Mouse (Mus musculus): ENCODE measurements around the gene Mrm2. TPM values are rescaled to one million over a fixed set of nuclear protein-coding genes. Genes with fewer than 3 reads are reported as not detected.

The Mrm2 gene
- polyA plus RNA-seq, 1 experiment from 2014 or later, result 12.4 TPM

DNA sequence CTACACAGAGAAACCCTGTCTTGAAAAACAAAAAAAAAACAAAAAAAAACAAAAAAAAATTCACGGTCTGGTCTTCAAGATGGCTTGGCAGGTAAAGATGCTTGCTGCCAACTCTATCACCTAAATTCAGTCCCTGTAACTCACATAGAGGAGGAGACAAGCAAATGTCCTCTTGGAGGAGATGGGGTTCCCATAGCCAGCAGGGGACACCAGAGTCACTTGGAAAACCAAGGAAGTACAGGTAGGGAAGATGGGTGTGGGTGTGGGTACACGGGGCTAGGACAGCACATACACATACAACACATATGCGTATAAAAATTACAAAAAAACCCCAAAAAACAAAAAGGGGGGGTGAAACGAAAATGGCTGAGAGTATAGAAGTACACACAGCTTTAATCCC is 11.2 kb upstream of the Mrm2 start:
- no peak overlapping the region for H3K27ac ChIP-seq
- H3K9me3 ChIP-seq (replicated peaks), result peaks cover 4% of the 10 kb centered on the region; the same call in 1 of the 2 replicates
- H3K27me3 ChIP-seq, result no peaks in the 10 kb centered on the region
- WGBS (ENCODE audit: insufficient replicate concordance), result 73% methylated on average over 4 of the region's 4 CpGs
- no peak overlapping the region for H3K4me3 ChIP-seq (replicated peaks)
- H3K36me3 ChIP-seq, result peaks cover 72% of the 10 kb centered on the region
- ATAC-seq (ENCODE audit: low read depth) (no peak), DNase-seq (no peak)
- H3K4me1 ChIP-seq (replicated peaks), result no peaks in the 10 kb centered on the region
- H3K4me2 ChIP-seq, result no peak overlapping the region
- H3K9ac ChIP-seq, result no peak overlapping the region

DNA sequence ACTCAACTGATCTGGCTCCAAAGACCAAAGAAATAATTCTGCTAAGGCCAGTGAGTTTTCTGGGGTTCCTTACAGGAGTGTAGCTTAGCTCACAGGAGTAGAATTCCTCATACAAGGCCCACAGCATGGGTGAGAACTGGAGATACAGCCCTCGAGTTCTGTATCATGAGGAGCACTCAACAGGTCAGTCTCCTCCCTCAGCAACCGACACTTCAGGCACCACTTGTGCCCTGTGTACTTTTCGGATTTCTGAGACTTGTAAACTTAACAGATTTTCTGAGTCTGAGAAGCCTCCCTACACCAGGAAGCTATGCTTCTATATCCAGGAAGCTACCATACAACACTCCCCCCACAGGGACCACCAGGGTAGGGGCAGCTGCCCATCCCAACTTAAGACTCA is 8.1 kb upstream of the Mrm2 start:
- Histone ChIP-seq H3K27me3 (no peaks in the 10 kb centered on the region), H3K4me3 (replicated peaks) (no peak overlapping the region), H3K4me2 (no peak overlapping the region), H3K9me3 (replicated peaks) (peaks cover 4% of the 10 kb centered on the region; the same call in 1 of the 2 replicates), H3K9ac (no peak overlapping the region), H3K27ac (no peak overlapping the region), H3K4me1 (replicated peaks) (no peaks in the 10 kb centered on the region), H3K36me3 (peaks cover 68% of the 10 kb centered on the region)
- no peak for ATAC-seq (ENCODE audit: low read depth)
- no peak for DNase-seq
- WGBS (ENCODE audit: insufficient replicate concordance), result 68% methylated on average over 3 of the region's 3 CpGs

DNA sequence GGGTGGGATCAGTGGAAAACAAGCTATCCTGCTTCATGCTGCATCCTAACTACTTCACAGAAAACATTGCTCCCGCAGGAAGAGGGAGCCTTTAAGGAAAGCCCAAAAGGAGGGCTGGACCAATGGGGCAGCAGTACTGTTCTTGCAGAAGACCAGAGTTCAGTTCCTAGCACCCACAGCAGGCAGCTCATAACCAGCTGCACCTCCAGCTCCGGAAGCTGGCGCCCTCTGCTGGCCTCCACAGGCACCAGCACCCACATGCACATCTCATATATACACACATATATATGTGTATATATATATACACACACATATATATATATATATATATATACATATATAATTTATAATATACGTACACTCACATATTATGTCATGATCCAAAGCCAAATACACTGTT is 7.1 kb upstream of the Mrm2 start:
- no peak for DNase-seq
- no peak overlapping the region for H3K9ac ChIP-seq
- H3K27me3 ChIP-seq, result no peaks in the 10 kb centered on the region
- H3K4me1 ChIP-seq (replicated peaks), result no peaks in the 10 kb centered on the region
- peaks cover 58% of the 10 kb centered on the region for H3K36me3 ChIP-seq
- no peak for ATAC-seq (ENCODE audit: low read depth)
- peaks cover 4% of the 10 kb centered on the region; the same call in 1 of the 2 replicates for H3K9me3 ChIP-seq (replicated peaks)
- H3K4me3 ChIP-seq (replicated peaks), result no peak overlapping the region
- WGBS (ENCODE audit: insufficient replicate concordance), result 90% methylated on average over 4 of the region's 4 CpGs
- H3K27ac ChIP-seq, result no peak overlapping the region
- no peak overlapping the region for H3K4me2 ChIP-seq

DNA sequence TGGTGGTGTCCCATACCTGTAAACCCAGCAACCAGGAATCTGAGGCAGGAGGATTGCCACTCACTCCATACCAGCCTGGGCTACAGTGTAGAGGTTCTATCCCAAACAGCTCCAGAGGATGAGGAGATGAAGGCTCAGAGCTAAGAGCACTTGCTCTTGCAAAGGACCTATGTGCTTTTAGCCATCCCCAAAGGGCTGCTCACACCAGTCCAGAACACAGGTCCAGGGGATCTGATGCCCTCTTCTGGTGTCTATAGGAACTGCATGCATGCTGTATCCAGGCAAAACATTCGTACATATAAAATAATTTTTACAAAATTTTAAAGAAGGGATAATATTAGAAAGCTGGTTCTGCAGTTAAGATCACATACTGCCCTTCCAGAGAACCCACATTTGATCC is 5.0 kb upstream of the Mrm2 start:
- Histone ChIP-seq H3K27me3 (no peaks in the 10 kb centered on the region), H3K36me3 (peaks cover 52% of the 10 kb centered on the region), H3K4me2 (no peak overlapping the region), H3K4me3 (replicated peaks) (no peak overlapping the region), H3K27ac (no peak overlapping the region), H3K9me3 (replicated peaks) (peaks cover 4% of the 10 kb centered on the region; the same call in 1 of the 2 replicates), H3K4me1 (replicated peaks) (peaks cover 12% of the 10 kb centered on the region), H3K9ac (no peak overlapping the region)
- peak; percentile 20 for DNase-seq
- ATAC-seq (ENCODE audit: low read depth), result no peak
- WGBS (ENCODE audit: insufficient replicate concordance), result 68% methylated on average over 1 of the region's 1 CpGs

DNA sequence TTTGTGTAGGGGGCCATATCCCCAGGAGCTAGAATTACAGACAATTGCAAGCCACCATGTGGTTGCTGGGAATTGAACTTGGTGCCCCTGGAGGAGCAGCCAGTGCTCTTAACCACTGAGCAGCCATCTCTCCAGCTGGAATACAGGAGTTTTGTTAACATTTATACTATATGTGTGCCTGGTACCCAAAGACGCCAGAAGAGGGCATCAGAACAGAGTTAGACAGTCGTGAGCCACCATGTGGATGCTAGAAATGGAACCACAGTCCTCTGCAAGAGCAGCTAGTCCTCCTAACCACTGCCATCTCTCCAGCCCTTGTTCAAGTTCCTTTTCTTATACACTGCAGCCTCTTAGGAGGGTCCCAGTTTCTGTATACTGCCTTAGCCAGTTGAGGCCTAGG is 1.9 kb upstream of the Mrm2 start:
- no peak for ATAC-seq (ENCODE audit: low read depth)
- WGBS (ENCODE audit: insufficient replicate concordance), result 31% methylated on average over 2 of the region's 2 CpGs
- peak; percentile 28 for DNase-seq

DNA sequence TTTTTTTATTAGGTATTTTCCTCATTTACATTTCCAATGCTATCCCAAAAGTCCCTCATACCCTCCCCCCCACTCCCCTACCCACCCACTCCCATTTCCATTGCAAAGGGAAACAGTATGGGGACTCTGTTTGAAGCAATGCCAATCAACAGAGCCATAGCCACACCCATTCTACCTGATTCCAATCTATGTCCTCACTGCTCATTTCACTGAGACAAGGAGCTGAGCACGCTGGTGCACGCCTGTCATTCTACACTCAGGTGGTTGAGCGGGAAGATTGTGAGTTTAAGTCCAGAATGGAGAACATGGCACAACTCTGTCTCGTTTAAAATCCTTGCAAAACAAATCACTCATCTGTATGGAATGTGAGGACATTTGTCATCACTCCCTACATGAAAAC is 821 bp upstream of the Mrm2 start:
- 24% methylated on average over 4 of the region's 4 CpGs for WGBS (ENCODE audit: insufficient replicate concordance)
- Histone ChIP-seq H3K9me3 (replicated peaks) (no peaks in the 10 kb centered on the region), H3K27ac (peak overlapping the region; percentile 91), H3K4me2 (peak overlapping the region; percentile 88), H3K9ac (peak overlapping the region; percentile 82), H3K27me3 (no peaks in the 10 kb centered on the region), H3K36me3 (peaks cover 30% of the 10 kb centered on the region), H3K4me3 (replicated peaks) (peak overlapping the region; percentile 74), H3K4me1 (replicated peaks) (peaks cover 24% of the 10 kb centered on the region)
- ATAC-seq (ENCODE audit: low read depth), result peak; percentile 52
- no peak for DNase-seq

More for the DNA sequence above, 1.9 kb upstream of the Mrm2 start:
- Histone ChIP-seq H3K9ac (no peak overlapping the region), H3K4me1 (replicated peaks) (peaks cover 24% of the 10 kb centered on the region), H3K36me3 (peaks cover 31% of the 10 kb centered on the region), H3K4me2 (no peak overlapping the region), H3K9me3 (replicated peaks) (peaks cover 2% of the 10 kb centered on the region; the same call in 1 of the 2 replicates), H3K27me3 (no peaks in the 10 kb centered on the region), H3K4me3 (replicated peaks) (no peak overlapping the region), H3K27ac (no peak overlapping the region)

GRCm38 (mm10) chr5:140324058-140324457 is 7.6 kb downstream of the Mrm2 start:
- ATAC-seq (ENCODE audit: low read depth) (no peak), DNase-seq (no peak)
- 41% methylated on average over 5 of the region's 5 CpGs for WGBS (ENCODE audit: insufficient replicate concordance)
- Histone ChIP-seq H3K9me3 (replicated peaks) (no peaks in the 10 kb centered on the region), H3K27me3 (no peaks in the 10 kb centered on the region), H3K27ac (peak overlapping the region; percentile 24), H3K4me2 (peak overlapping the region; percentile 28), H3K4me3 (replicated peaks) (no peak overlapping the region), H3K4me1 (replicated peaks) (peaks cover 44% of the 10 kb centered on the region), H3K36me3 (peaks cover 18% of the 10 kb centered on the region), H3K9ac (peak overlapping the region; percentile 30)

DNA sequence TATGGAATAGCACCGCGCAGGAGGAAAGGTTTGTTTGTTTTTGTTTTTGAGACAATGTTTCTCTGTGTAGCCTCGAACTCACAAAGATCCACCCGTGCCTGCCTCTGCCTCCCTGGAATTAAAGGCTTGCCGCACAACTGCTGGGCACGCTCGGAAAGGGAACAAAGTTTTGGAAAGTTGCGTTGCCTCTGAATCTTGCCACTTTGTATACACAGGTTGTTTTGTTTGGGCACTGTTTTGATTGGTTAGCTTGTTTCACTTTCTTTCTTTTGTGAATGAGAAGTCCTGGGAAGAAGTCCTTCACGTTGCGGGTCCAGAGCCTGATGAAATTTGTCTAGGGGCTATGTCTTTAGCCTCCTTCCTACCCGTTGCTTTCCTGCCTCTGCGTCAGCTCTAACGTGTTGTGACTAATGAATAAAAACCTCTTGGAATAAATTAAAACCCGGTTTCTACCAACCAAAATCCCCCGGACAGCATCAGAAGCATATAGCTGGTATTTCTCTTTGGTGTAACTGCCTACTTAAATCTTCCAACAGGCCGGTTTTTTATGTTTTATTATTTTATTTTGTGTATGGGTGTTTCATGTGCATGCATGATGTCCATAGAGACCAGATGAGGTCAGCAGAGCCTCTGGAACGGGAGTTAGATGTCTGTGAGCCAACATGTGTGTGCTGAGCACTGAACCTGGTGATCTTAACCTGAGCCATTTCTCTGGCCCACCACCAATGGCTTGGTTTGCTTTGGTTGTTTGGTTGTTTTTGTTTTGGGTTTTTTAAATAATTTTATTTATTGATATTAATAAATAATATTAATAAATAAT is 9.7 kb downstream of the Mrm2 start:
- peak overlapping the region; percentile 85 for H3K4me2 ChIP-seq
- H3K27ac ChIP-seq, result peak overlapping the region; percentile 87
- WGBS (ENCODE audit: insufficient replicate concordance), result 2% methylated on average over 17 of the region's 17 CpGs
- no peaks in the 10 kb centered on the region for H3K27me3 ChIP-seq
- H3K9me3 ChIP-seq (replicated peaks), result no peaks in the 10 kb centered on the region
- H3K9ac ChIP-seq, result peak overlapping the region; percentile 98
- peak; percentile 17 for DNase-seq
- H3K4me1 ChIP-seq (replicated peaks), result peaks cover 60% of the 10 kb centered on the region
- H3K36me3 ChIP-seq, result peaks cover 8% of the 10 kb centered on the region
- ATAC-seq (ENCODE audit: low read depth), result peak; percentile 19; the same call in 1 of the 2 replicates
- peak overlapping the region; percentile 84 for H3K4me3 ChIP-seq (replicated peaks)

GRCm38 (mm10) chr5:140321042-140321755 is 10.5 kb downstream of the Mrm2 start, which contains the start of the genes Mad1l1 and Nudt1:
TSS of gene Mad1l1 (minus strand) at chr5:140321552.
TSS of gene Nudt1 (plus strand) at chr5:140321656.
- ATAC-seq (ENCODE audit: low read depth), result peak; percentile 91
- peaks cover 66% of the 10 kb centered on the region for H3K4me1 ChIP-seq (replicated peaks)
- peak; percentile 92 for DNase-seq
- H3K9ac ChIP-seq, result peak within 1 kb of the TSS; percentile 98
- H3K4me3 ChIP-seq (replicated peaks), result peak within 1 kb of the TSS; percentile 84
- peak within 1 kb of the TSS; percentile 85 for H3K4me2 ChIP-seq
- H3K27me3 ChIP-seq, result no peaks in the 10 kb centered on the region
- no peaks in the 10 kb centered on the region for H3K9me3 ChIP-seq (replicated peaks)
- H3K27ac ChIP-seq, result peak within 1 kb of the TSS; percentile 87
- WGBS (ENCODE audit: insufficient replicate concordance), result under 1% methylated on average over 60 of the region's 60 CpGs
- peaks cover 4% of the 10 kb centered on the region; the same call in 1 of the 2 replicates for H3K36me3 ChIP-seq

GRCm38 (mm10) chr5:140316716-140317115 is 15.0 kb downstream of the Mrm2 start:
- no peak overlapping the region for H3K4me3 ChIP-seq (replicated peaks)
- DNase-seq, result no peak

DNA sequence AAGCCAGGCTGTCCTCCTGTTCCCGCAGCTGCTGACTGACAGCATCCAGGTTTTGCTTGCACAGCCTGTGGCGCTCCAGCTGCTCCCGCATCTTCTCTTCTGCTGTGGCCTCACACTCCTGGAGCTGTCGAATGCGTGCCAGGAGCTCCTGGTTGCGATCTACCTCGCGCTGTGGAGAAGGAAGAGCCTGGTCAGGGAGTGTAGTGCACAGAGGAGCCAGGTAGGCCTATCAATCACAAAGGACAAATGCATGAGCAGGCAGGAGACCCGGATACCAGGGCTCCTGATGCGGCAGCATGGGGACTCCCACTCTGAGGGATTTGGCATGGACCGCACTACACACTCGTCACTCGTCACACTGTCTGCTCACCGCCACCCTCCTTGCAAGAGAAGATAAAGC is 24.1 kb downstream of the Mrm2 start:
- H3K27me3 ChIP-seq, result no peaks in the 10 kb centered on the region
- 90% methylated on average over 14 of the region's 14 CpGs for WGBS (ENCODE audit: insufficient replicate concordance)
- no peak overlapping the region for H3K27ac ChIP-seq

More at GRCm38 (mm10) chr5:140316716-140317115, 15.0 kb downstream of the Mrm2 start:
- peaks cover 43% of the 10 kb centered on the region for H3K36me3 ChIP-seq
- H3K9me3 ChIP-seq (replicated peaks), result no peaks in the 10 kb centered on the region
- H3K4me1 ChIP-seq (replicated peaks), result peaks cover 49% of the 10 kb centered on the region
- no peak overlapping the region for H3K27ac ChIP-seq
- ATAC-seq (ENCODE audit: low read depth), result no peak
- H3K4me2 ChIP-seq, result no peak overlapping the region
- WGBS (ENCODE audit: insufficient replicate concordance), result 70% methylated on average over 3 of the region's 3 CpGs
- H3K9ac ChIP-seq, result no peak overlapping the region
- no peaks in the 10 kb centered on the region for H3K27me3 ChIP-seq

More for the DNA sequence above, 24.1 kb downstream of the Mrm2 start:
- Histone ChIP-seq H3K4me3 (replicated peaks) (no peak overlapping the region), H3K4me2 (no peak overlapping the region), H3K9ac (no peak overlapping the region), H3K36me3 (peaks cover 94% of the 10 kb centered on the region), H3K9me3 (replicated peaks) (no peaks in the 10 kb centered on the region), H3K4me1 (replicated peaks) (no peaks in the 10 kb centered on the region)
- ATAC-seq (ENCODE audit: low read depth) (no peak), DNase-seq (no peak)
